Mouse (Mus musculus) brain, embryonic 14.5 days (tissue): Measurements from ENCODE around the gene Gm29609.

ENCODE experiments used
- CTCF ChIP-seq: fragments of 200-500 bp; IDR thresholded peaks from 2 replicates; pipeline ENCODE4 v1.5.1; 2012; ENCODE audit warnings: inconsistent platforms, mild to moderate bottlenecking, moderate library complexity, borderline replicate concordance; ENCODE audit not compliant: insufficient read depth, insufficient read length; ENCODE audit errors: extremely low read depth
- POLR2A ChIP-seq: fragments of 200-500 bp; IDR thresholded peaks from 2 replicates; pipeline ENCODE4 v1.6.1; 2012; ENCODE audit warnings: mild to moderate bottlenecking, inconsistent platforms, borderline replicate concordance; ENCODE audit not compliant: poor library complexity, insufficient read depth, insufficient read length, severe bottlenecking; ENCODE audit errors: extremely low read depth

- TF ChIP-seq CTCF (no peak), POLR2A (peak; percentile 38; the same call in 1 of the 2 replicates)
Observed at GRCm38 (mm10) chr5:31201742-31202590, 22.3 kb upstream of the Gm29609 start, which contains the start of gene Zfp513.
